ENCODE assay signal across 22 mouse cellular contexts in the genomic region with DNA sequence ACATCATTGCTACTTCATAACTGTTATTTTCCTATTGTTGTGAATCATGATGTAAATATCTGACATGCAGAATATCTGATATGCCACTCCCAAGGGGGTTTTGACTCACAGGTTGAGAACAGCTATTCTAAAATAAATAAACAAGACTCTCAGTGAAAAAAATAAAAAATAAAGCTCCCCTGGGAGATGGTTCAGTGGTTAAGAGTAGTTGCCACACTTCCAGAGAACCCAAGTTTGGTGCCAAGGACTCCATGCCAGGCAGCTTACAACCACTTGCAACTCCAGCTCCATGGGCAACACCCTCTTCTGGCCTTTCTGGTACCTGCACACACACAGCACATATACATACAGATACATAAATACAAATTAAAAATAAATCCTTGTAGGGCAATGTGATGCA.
"Had no signal": no experiment of that assay in that cellular context is flagged by ENCODE, and none has a peak within 500 bp of the region (broad histone marks: within the 10 kb centered on the region; RNA-seq: fewer than 3 reads in every experiment).

No protein-coding gene starts in this region.

- H3K9me3 ChIP-seq: kidney, embryonic 15.5 days; limb, embryonic 12.5 days; limb, embryonic 15.5 days; lung, embryonic 15.5 days; megakaryocyte, embryonic 14.5 days; midbrain, embryonic 10.5 days; neural tube, embryonic 12.5 days; neural tube, embryonic 15.5 days; stomach, embryonic 15.5 days had no signal

- DNase-seq: kidney, postnatal 10 days; kidney, postnatal 4 days; left cerebral cortex, postnatal 4 days; liver, postnatal 0 days; lung, postnatal 10 days; lung, postnatal 36 days; midbrain, embryonic 14.5 days; right cerebral cortex, adult 18-20 months; right cerebral cortex, postnatal 25 days; spleen, adult 18-20 months; thymus, postnatal 25 days had no signal

- H3K27ac ChIP-seq: kidney, embryonic 15.5 days; limb, embryonic 12.5 days; limb, embryonic 15.5 days; liver, embryonic 14.5 days; lung, embryonic 15.5 days; midbrain, embryonic 10.5 days; neural tube, embryonic 12.5 days; neural tube, embryonic 15.5 days; stomach, embryonic 15.5 days had no signal

- H3K27me3 ChIP-seq: kidney, embryonic 15.5 days; limb, embryonic 12.5 days; lung, embryonic 15.5 days; megakaryocyte, embryonic 14.5 days; neural tube, embryonic 12.5 days; neural tube, embryonic 15.5 days; stomach, embryonic 15.5 days had no signal

- H3K36me3 ChIP-seq: kidney, embryonic 15.5 days; limb, embryonic 12.5 days; limb, embryonic 15.5 days; lung, embryonic 15.5 days; midbrain, embryonic 10.5 days; neural tube, embryonic 12.5 days; neural tube, embryonic 15.5 days; stomach, embryonic 15.5 days had no signal

- H3K4me2 ChIP-seq: kidney, embryonic 15.5 days; limb, embryonic 12.5 days; limb, embryonic 15.5 days; liver, embryonic 11.5 days; lung, embryonic 15.5 days; neural tube, embryonic 12.5 days; neural tube, embryonic 15.5 days; stomach, embryonic 15.5 days had no signal

- H3K9ac ChIP-seq: kidney, embryonic 15.5 days; limb, embryonic 12.5 days; limb, embryonic 15.5 days; liver, embryonic 14.5 days; liver, postnatal 0 days; lung, embryonic 15.5 days; neural tube, embryonic 12.5 days; neural tube, embryonic 15.5 days; stomach, embryonic 15.5 days had no signal

- H3K4me3 ChIP-seq: kidney, embryonic 15.5 days; limb, embryonic 12.5 days; limb, embryonic 15.5 days; lung, embryonic 15.5 days; megakaryocyte, embryonic 14.5 days; midbrain, embryonic 10.5 days; neural tube, embryonic 12.5 days; neural tube, embryonic 15.5 days; stomach, embryonic 15.5 days had no signal

- H3K4me1 ChIP-seq: lung, embryonic 15.5 days had no signal
